Mouse (Mus musculus) adrenal gland, adult 18-20 months (tissue): Measurements from ENCODE around the gene Bbx. TPM values are rescaled to one million over a fixed set of nuclear protein-coding genes. Genes with fewer than 3 reads are reported as not detected.

ENCODE experiments used
- DNase-seq, 2 experiments: peaks; one replicate each; pipeline ENCODE4 v3.0.0; 2021 to 2022; ENCODE audit warnings: low spot score in 2 of 2
- long read RNA-seq, 2 experiments: library from polyadenylated mRNA; stranded (forward); transcript quantifications; one replicate each; pipeline ENCODE4 v2.0.0; 2021
- total RNA-seq, 2 experiments: library from RNA; stranded (reverse); gene quantifications; 1 replicate in 1 of 2; 2 replicates in 1 of 2; pipeline ENCODE4 v1.2.3; 2021

The Bbx gene
- 10 to 100 TPM; 26.6 to 32.8 TPM for total RNA-seq
- long read RNA-seq, experiment 1, partial matches to known transcripts = 0 of 2 reads
- long read RNA-seq, experiment 1, other reads (novel, unspliced or antisense) = 2 of 2 reads
- long read RNA-seq, experiment 2, full-length matches to known transcripts = 3 of 48 reads
- long read RNA-seq, experiment 2, partial matches to known transcripts = 34 of 48 reads
- long read RNA-seq, experiment 2, other reads (novel, unspliced or antisense) = 11 of 48 reads

DNA sequence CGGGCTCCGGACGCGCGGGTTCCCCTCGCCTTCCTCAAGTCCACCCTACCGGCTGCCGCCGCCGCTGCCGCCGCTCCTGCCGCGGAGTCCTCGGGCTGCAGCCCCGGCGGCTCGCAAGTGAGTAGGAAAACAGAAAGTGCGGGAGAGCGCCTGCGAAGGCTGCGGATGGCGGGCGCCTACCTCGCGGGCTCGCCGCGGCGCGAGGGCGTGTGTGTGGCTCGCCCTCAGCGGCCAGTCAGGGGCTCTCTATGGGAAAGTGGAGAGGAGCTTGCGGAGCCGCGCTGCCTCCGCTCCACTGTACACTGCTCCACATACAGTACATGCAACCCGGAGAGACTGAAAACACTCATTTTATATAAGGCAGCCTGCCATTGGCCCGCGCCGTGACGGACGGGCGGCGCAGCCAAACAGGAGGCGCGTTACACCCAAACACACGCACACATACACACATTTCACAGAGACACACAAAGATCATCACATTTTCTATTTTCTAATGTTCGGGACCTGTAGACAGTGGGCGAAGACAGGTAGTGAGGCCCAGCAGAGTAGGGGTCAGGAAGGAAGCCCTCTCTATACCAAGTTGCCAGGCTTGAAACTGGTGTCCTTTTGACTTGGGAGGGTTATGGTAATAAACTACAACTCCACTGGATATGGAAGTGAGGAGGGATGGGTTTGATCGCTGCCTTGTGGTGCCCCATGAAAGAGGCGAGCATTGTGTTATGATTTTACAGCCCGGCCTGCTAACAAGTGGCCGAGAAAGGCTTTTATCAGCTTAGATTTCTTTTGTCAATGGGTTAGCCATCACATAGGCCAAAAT lies at the start of gene Bbx:
Gene Bbx, minus strand, starts transcription at position 329 of the 817 bp plus-strand sequence.
- peak; percentile 97 for DNase-seq

DNA sequence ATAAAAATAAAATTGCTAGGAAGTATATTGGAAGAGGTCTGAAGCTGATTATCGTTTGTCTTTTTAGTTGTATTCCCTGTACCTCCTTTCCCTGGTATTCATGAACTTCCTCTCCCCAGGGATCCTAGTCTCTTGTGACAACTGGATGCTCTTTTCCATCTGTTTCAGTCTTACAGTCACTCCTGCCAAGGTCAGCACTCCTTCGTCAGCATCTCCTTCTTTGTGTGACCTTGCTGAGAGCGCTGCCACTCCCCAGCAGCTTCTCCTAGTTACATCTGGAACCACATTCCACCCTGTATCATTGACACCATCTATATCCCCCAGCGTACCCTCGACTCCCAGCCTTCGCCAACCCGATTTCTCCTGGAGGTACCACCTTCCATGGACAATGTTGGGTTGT lies 49.7 kb upstream of the Bbx start:
- no peak for DNase-seq

DNA sequence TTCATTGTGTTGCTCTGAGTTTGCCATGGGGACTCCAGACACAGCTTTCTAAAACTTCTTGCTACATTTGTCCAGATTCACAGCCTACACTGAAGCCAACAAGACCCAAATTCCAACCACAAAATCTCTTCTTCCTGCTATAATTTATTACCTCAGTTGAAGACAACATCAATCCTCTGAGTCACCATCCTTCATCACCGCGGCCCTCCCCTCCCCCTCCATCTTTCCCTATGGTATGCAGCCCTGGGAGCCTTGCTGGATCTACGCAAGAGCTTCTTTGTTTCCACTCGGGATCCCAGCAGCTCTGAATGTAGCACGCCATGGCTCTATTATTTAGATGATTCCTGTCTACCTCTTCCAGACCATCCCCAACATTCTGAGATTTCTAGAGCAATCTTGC lies 49.2 kb upstream of the Bbx start:
- no peak for DNase-seq

DNA sequence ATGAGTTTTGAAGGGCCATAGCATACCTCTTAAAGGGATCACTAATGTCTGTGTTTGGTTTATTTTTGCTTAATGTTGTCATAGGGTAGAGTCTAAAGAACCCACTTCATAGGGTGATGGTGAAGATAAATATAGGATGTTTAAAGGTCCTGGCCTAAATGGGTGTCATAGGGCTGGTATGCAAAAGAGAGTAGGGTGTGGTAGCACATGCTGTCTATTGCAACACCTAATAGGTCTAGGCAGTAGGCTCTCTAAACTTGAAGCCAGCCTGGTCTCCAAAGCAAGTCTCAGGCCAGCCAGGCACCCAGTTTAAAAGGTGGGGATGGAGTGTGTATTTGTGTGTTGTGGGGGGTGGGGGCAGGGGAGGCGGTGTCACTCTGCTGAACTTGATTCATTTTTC lies 46.5 kb upstream of the Bbx start:
- no peak for DNase-seq

DNA sequence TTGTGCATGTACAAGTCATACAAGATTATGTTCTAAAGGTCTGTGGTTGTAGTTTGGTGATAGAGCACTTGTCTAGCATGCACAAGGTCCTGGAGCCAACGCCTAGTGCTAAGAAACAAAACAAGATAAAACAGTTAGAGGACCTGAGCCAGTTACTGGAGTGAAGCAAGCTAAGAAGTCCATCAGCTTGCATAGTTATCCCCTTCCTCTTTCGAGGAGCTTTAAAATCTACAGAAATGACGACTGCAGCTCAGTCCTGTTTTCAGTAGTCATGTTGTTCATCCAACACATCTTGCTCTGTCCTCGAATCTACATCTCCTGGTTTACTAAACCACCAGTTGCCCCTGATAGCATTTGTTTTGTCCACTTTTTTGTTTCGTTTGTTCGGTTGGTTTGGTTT lies 45.4 kb upstream of the Bbx start:
- no peak for DNase-seq

DNA sequence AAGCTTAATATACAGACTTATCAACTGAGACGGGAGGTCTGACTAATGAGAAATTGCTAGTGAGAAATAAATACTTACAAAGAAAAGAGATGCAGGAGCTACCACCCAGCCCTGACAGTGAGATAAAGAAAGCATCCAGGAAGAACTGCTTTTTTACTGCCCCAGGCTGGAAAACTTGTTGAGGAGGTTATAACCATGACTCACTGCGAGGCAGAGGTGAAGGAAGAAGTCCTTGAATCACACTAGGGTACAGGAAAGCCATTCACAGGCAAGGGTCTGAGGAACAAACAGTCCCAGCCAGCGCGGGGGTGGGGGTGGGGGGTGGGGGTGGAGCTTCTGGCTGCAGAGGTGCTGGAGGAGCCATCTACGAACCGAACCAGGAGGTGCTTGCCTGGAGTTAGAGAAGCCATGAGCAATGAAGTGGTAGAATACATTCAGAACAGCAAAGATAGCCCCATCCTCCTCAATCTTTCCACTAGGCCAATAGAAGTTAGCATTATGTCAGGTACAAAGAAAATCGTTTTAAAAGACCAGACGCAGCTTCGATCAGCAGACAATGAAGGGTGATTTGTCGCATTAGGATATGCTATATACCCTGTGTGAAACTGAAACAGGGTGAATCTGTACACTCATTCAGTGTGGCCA lies 30.2 kb upstream of the Bbx start:
- DNase-seq = no peak

DNA sequence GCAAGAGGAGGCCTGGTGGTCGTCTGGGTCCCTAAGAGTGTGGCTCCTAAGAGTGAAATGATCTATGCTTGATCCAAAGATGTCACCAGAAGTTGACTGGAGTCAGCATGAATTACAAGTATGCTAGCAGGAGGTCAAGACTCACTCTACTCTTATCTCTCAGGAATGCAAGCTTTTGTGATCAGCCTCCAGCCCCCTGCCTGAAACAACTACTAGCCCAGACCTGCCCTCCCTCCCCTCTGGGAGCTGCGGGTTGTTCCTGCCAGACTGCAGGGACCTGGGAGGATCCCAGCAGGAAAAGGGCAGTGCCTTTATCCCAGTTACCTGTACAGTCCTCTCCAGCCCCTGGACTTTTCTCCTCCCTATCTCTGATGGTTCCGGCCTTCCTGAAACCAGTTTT lies 27.0 kb upstream of the Bbx start:
- DNase-seq = no peak

DNA sequence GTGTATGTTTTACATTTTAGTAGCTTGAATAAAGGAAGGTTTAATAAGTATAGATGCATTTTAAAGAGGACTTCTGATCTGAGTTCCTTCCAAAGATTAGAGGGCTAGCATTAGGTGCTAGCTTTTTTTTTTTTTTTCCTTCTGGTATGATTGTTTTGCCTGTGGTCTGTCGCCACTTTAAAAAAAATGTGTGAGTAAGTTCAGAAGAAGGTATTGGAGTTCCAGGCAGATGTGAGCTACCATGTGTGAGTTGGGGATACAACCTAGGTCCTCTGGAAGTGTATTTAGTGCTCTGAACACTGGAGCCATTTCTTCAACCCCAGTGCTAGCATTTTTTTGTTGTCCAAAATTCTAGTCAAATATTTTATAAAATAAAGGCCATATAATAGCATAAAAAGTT lies 23.9 kb upstream of the Bbx start:
- no peak for DNase-seq

DNA sequence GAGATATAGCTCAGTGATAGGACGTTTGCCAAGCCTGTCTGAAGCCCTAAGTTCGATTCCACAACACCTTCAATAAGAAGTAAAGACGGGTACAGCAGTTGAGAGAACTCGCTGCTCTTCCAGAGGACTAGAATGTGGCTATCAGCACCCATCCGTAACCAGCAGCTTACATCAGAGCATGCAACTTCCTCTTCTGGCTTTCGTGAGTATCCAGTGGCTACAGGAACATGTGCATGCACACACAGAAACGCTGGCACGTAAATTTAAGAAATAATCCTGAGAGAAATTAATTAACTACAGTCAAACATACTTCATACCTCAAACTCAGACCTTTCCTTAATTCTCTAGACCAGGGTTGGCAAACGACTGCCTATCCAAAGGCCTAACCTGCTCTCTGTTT lies 16.9 kb upstream of the Bbx start:
- DNase-seq = no peak

DNA sequence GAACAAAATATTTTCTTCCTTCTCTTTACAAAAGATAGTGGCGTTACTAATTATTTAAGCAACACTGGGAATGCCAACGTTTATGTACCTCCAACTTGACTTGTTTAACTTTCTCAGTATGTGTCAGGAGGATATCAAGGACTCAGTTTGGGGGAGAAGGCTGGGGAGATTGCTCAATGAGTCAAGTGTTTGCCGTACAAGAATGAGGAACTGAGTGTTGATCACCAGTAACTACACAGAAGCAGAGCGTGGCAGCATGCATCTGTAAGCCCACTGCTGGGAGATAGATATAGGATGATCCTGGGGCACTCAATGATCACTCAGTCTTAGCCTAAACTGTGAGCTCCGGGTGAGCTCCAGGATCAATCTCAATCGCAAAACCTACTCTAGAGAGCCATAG lies 12.8 kb upstream of the Bbx start:
- no peak for DNase-seq

DNA sequence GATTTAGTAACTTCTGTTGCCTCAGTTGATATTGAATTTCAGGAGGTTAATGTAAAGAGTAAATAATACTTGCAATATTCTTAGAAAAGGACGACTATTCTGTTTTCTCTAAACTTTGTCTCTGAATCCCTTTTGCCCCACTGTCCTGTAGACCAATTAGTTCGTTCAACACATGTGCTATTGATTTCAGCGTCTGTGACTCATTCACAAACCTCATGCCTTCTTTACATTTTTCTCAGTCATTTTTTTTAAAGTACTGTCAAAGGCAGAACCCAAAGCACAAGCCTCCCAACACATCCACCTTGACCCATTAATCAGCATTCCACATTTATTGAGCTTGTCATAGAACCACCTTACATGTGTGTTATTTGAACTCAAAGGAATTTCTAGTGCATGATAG lies 6.6 kb upstream of the Bbx start:
- DNase-seq = no peak

DNA sequence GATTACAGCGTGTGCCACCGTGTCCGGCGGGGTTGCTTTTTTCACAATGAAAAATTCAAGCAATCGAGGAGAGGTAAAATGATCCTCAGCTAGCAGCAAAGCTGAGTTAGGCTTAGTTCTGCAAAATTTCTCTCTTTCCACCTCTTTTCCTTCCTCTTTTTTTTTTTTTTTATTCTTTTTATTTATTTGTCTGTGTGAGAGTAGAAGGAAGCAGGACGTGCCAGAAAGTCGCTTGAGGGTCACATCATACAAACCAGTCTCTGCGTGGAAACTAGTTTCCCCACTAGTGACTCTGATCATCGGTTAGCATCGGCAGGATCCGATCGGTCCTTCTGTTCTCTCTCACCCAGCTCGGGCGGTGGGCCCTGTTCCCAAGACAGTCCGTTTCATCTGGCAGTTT lies 5.6 kb upstream of the Bbx start:
- no peak for DNase-seq

DNA sequence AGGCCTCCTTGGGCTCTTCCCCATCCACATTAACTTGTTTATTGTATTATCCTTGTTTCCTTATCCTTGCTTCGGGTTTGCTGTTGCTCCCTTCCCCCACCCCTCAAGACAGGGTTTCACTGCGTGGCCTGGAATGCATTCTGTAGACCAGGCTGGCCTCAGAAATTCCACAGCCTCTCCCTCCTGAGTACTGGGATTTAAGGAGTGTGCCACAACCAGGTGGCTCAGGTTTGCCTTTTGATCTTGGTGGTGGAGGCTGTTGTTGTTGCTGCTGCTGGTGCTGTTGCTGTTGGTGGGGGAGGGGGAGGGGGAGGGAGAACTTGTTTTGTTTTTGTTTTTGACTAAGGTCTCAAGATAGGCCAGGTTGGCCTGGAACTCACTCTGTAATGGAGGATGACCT lies 5.1 kb upstream of the Bbx start:
- no peak for DNase-seq

DNA sequence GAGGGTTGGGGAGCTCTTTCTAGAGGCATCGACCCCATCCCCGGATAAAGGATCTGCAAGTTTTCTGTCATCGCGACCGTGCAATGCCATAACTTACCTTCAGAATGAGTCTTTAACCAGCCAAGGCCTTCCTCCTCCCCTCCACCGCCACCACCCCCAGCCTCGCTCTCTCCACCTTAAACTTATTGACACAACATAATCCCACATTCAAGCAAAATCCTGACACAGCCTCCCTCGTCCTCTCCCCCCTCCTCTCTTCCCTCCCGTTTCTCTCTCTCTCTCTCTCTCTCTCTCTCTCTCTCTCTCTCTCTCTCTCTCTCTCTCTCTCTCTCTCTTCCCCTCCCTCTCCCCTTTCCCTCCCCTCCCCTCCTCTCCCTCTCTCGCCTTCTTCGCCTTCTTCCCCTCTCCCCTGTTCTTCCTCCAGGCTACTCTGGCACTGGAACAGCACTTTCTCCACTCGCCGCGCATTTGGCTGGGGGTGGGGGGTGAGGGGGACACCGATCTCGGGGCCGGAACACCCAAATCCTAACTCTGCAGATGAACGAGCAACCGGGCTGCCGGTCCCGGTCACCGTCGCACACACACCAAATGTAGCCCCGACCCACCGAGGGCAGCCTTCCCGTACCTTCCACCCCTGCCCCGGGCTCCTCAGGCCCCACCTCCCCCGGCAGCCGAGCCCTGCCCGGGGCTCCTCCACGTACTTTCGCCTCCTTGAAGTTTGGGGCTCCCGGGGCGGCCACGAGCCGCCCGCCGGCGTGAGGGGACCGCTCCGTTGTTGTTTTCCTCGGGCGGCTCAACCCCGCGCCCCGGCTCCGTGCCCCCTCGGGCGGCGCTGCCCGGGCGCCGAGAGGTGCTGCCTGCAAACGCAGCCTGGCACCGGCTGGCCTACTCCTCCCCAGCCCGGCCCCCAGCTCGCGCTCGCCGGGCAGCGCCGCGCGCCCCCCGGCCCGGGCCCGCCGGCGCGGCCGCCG lies 894 bp downstream of the Bbx start:
- peak; percentile 52 to 64 for DNase-seq

DNA sequence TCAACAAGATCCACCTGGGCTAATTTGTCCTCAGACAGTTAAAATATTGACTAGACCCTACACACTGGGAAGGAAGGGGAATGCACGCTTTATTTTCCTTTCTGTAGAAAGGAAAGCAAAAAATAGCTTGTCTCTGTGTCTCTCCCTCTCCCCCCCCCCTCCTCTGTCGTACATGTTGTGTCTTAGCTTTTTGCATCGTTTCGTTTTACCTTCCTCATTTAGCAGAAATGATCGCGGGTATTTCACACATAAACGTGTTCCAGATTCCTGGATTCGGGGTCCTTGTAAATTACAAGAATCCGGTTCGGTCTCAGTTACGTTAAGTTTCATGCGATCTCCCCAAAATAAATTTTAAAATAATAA lies 1.7 kb downstream of the Bbx start:
- DNase-seq = no peak

DNA sequence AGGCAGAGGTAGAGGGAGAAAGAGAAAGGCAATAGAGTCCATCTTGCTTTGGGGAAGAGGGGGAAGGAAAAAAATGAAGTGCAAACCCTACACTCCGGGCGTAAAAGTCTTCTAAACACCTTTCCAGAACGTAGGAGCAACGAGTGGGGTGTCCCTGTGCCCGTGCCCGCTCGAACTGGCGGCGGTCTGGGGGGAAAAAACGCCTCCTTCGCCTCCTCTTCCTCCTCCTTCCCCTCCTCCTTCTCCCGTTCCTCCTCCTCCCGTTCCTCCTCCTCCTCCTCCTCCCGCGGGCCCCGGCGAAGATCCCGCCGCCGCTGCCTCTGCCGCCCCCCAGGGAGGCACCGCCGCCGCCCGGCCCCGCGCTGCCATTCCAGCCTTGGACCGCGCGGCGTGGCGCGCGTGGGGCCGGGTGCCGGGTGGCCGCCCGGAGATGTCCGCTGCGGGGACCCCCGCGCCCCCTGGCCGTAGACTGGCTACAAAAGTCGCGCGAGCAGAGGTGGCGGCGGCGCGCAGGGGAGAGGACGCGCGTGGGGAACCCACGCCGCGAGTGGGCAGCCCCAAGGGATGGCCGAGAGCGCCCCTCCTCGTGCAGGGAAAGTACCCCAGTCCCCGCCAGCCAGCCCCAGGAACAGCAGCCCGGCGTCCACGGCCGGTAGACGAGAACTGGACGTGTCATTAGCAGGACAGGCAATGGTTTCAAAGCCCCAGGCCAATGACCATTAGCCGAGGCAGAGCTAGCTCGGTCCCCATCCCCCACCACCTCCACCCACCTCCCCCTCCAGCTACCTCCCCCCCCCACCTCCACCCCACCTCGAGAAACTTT lies 2.3 kb downstream of the Bbx start:
- peak; percentile 50 to 52 for DNase-seq

DNA sequence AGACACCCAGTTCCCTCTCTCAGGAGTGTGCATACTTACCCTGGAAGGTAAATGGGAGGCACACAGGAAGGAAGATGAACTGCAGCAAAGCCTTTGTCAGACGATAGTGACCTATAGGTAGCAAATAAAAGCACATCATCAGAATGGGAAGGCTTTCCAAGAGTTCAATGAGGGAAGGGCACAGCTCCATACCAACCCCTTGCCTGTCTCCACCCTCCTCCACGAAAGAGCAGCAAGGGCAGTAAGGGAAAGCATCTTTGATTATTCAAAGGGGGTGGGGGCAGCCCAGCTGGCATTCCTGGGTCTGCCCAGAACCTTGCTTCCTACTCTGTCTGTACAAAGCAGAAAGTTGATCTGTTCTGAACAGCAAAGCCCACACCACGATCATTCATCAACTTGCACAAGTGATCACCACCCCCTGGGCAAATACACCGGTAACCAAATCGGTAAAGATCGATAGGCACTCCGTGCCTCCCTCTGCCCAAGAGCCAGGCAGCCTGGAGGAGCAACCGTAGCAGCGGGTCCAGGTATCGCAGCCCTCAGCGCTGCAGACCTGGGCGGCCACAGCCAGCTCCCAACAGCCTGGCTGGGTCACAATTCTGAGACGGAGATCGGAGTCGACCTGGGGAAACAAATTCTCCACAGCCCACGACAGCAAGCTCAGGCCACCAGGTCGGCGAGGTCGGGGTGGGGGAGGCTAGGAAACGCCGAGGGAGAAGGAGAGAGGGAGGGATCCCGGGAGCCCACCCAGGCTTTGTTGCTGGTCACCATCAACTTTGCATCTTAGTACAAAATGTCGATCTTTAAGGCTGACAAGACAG lies 3.1 kb downstream of the Bbx start:
- DNase-seq = peak in 1 of 2 experiments; percentile 25

DNA sequence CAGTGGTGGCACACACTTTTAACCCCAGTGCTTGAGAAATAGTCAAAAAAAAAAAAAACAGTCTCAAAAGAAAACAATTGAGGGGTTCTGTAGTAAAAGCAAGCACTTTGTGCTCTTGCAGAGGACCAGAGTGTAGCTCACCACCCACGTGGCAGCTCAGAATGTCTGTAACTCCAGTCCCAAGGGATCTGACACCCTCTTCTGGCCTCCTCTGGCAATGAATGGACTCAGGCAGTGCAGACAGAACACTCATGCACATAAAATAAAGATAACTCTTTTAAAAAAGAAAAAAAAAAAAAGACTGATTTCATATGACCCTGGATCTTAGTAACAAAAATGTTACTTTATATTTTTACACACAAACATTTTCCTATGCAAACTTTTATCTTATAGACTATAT lies 12.1 kb downstream of the Bbx start:
- DNase-seq = no peak

DNA sequence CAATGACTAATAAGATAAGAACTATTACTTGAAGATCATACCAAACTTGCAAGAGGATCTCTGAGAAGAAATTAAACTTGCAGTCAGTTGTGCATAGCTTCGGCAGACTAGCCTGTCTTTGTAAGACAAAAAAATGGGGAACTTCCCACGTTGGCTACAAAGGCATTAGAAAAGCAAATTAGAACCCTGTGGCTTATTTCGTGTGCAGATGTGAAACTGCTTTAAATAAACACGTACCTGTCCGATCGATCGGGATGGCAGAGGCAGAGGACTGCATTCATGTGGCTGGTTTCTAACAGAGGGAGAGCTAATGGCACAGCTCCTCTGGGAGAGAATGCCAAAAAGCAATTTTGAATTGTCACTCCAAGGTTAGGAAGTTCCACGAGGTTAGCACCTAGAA lies 16.8 kb downstream of the Bbx start:
- no peak for DNase-seq

DNA sequence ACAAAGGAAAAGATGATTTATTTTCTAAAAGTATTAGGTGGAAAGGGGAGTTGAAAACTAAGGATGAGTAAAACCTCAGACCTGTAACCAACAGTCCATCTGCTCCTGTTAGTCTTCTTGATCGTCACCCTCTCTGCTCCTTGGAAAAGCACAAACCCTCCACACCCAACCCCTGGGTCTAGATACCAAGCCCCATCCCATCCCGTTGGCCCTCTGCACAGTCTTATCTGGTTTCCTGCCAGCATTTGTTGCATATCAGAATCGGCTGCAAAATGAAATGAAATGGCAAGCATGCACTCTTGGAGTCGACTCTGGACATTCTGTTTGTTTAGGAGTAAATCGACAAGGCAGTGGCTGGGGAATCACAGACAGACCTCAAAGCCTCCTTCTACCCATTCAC lies 29.3 kb downstream of the Bbx start:
- no peak for DNase-seq
